Mouse (Mus musculus) CH12.LX (cell line): Measurements from ENCODE around the gene Dffb. TPM values are rescaled to one million over a fixed set of nuclear protein-coding genes. Genes with fewer than 3 reads are reported as not detected.

Experiments
- DNase-seq: peaks from one replicate; pipeline ENCODE4 v3.0.0-alpha.2; 2013; ENCODE audit errors: extremely low read depth
- H3K27ac ChIP-seq: 2 replicates; pipeline ENCODE4 v1.5.1; 2012; ENCODE audit warnings: low read depth, mild to moderate bottlenecking, control low read depth, moderate library complexity; ENCODE audit not compliant: insufficient read depth
- H3K27me3 ChIP-seq: replicated peaks from 2 replicates; pipeline ENCODE3; 2012; ENCODE audit warnings: inconsistent platforms
- H3K36me3 ChIP-seq, 2 experiments: replicated peaks in 1 of 2; 2 replicates each; pipeline versions ENCODE3 to v1.6.1; 2012; ENCODE audit warnings: inconsistent platforms in 1 of 2, low read length in 1 of 2, mild to moderate bottlenecking in 1 of 2, mixed read lengths in 1 of 2, moderate library complexity in 1 of 2; ENCODE audit not compliant: control insufficient read depth in 1 of 2, insufficient read depth in 1 of 2
- H3K4me1 ChIP-seq, 2 experiments: 2 replicates each; pipeline ENCODE4 v1.6.1; 2012; ENCODE audit warnings: inconsistent platforms in 1 of 2, moderate library complexity in 1 of 2; ENCODE audit not compliant: insufficient read depth in 2 of 2, control insufficient read depth in 1 of 2
- H3K4me2 ChIP-seq: 2 replicates; pipeline ENCODE4 v1.6.1; 2012; ENCODE audit warnings: low read depth, mild to moderate bottlenecking, control low read depth; ENCODE audit not compliant: poor library complexity, insufficient read depth, severe bottlenecking
- H3K4me3 ChIP-seq, 3 experiments: fragments of 150-350 bp in 1 of 3; sonication (generic) in 1 of 3; replicated peaks in 1 of 3; 2 replicates each; pipeline versions ENCODE3 to v1.5.1; 2011 to 2012; ENCODE audit warnings: low read depth in 2 of 3, low read length in 2 of 3, mild to moderate bottlenecking in 2 of 3, moderate library complexity in 2 of 3, control low read depth in 1 of 3, improper control_type of control experiment in 1 of 3, inconsistent platforms in 1 of 3, mixed read lengths in 1 of 3; ENCODE audit not compliant: poor library complexity in 1 of 3
- H3K79me2 ChIP-seq: replicated peaks from 2 replicates; pipeline ENCODE4 v1.6.1; 2012; ENCODE audit warnings: mild to moderate bottlenecking, moderate library complexity; ENCODE audit not compliant: control insufficient read depth, poor library complexity, insufficient read depth, severe bottlenecking; ENCODE audit errors: extremely low read depth
- H3K9ac ChIP-seq: 2 replicates; pipeline ENCODE4 v1.6.1; 2012; ENCODE audit warnings: low read depth, mild to moderate bottlenecking, control low read depth, moderate library complexity; ENCODE audit not compliant: insufficient read depth
- H3K9me3 ChIP-seq: replicated peaks from 2 replicates; pipeline ENCODE3; 2012; ENCODE audit warnings: low read length, inconsistent platforms, mixed read lengths
- CHD2 ChIP-seq: IDR thresholded peaks from 2 replicates; pipeline ENCODE4 v1.6.1; 2011; ENCODE audit warnings: low read length, improper control_type of control experiment
- CTCF ChIP-seq, 2 experiments: IDR thresholded peaks in 1 of 2; conservative IDR thresholded peaks in 1 of 2; 2 replicates each; pipeline ENCODE4 v1.5.1; 2011 to 2012; ENCODE audit warnings: low read depth in 2 of 2, low read length in 2 of 2, improper control_type of control experiment in 1 of 2, inconsistent platforms in 1 of 2, mild to moderate bottlenecking in 1 of 2, moderate library complexity in 1 of 2
- E2F4 ChIP-seq: IDR thresholded peaks from 2 replicates; pipeline ENCODE4 v1.6.1; 2011; ENCODE audit warnings: low read depth, low read length, improper control_type of control experiment; ENCODE audit not compliant: insufficient replicate concordance
- EP300 ChIP-seq: IDR thresholded peaks from 2 replicates; pipeline ENCODE4 v1.6.1; 2011; ENCODE audit warnings: low read length, improper control_type of control experiment
- ETS1 ChIP-seq: conservative IDR thresholded peaks from 2 replicates; pipeline ENCODE4 v1.6.1; 2012; ENCODE audit warnings: low read depth, mild to moderate bottlenecking, inconsistent platforms, low read length, improper control_type of control experiment, moderate library complexity
- MYC ChIP-seq: IDR thresholded peaks from 2 replicates; pipeline ENCODE4 v1.6.1; 2011; ENCODE audit warnings: low read depth, mild to moderate bottlenecking, improper control_type of control experiment, low read length
- POLR2A ChIP-seq: IDR thresholded peaks from 2 replicates; pipeline ENCODE4 v1.6.1; 2011; ENCODE audit warnings: low read depth, mild to moderate bottlenecking, improper control_type of control experiment, low read length
- RAD21 ChIP-seq: IDR thresholded peaks from 2 replicates; pipeline ENCODE4 v1.6.1; 2011; ENCODE audit warnings: low read depth, mild to moderate bottlenecking, low read length, improper control_type of control experiment, moderate library complexity
- RCOR1 ChIP-seq: conservative IDR thresholded peaks from 2 replicates; pipeline ENCODE4 v1.6.1; 2012; ENCODE audit warnings: low read depth, mild to moderate bottlenecking, inconsistent platforms, low read length, improper control_type of control experiment
- UBTF ChIP-seq: IDR thresholded peaks from 2 replicates; pipeline ENCODE4 v1.6.1; 2012; ENCODE audit warnings: low read depth, mild to moderate bottlenecking, inconsistent platforms, low read length, improper control_type of control experiment, moderate library complexity
- USF2 ChIP-seq: conservative IDR thresholded peaks from 2 replicates; pipeline ENCODE4 v1.6.1; 2011; ENCODE audit warnings: low read depth, low read length, improper control_type of control experiment
- ZC3H11A ChIP-seq: IDR thresholded peaks from 2 replicates; pipeline ENCODE4 v1.6.1; 2012; ENCODE audit warnings: low read depth, mild to moderate bottlenecking, inconsistent platforms, low read length, improper control_type of control experiment
- ZMIZ1 ChIP-seq: IDR thresholded peaks from 2 replicates; pipeline ENCODE4 v1.6.1; 2012; ENCODE audit warnings: low read depth, mild to moderate bottlenecking, inconsistent platforms, low read length, improper control_type of control experiment
- dilution Hi-C: fragments of 300-500 bp; cut with MboI; formaldehyde crosslinking; loops from 2 replicates; pipeline ENCODE4 v1.14.3; 2020; ENCODE audit warnings: low sequenced_read_pairs; ENCODE audit not compliant: extremely low pct_unique_long_range_greater_than_20kb, extremely low pct_ligation_motif_present
- in situ Hi-C: fragments of 300-500 bp; cut with MboI; formaldehyde crosslinking; loops from 3 replicates; pipeline ENCODE4 v1.14.3; 2019; ENCODE audit warnings: low sequenced_read_pairs, low pct_ligation_motif_present, low pct_unique_long_range_greater_than_20kb, mixed read lengths
- polyA plus RNA-seq: library from polyadenylated mRNA; unstranded; fragments of >175 nt; gene quantifications from 2 replicates; pipeline ENCODE4 v1.2.1, GENCODE M21; 2012; ENCODE audit warnings: low read depth; ENCODE audit not compliant: insufficient read length
- total RNA-seq, 2 experiments: library from RNA; depleted of rRNA; stranded (reverse); fragments of 300-350 nt in 1 of 2; fragments of >200 nt in 1 of 2; gene quantifications; 2 replicates each; pipeline ENCODE4 v1.2.3; 2012 to 2014

Dffb gene
- total and polyA plus RNA-seq, 3 experiments: 10.7 to 21.4 (median 12.6) TPM

- no peak for TF ChIP-seq CTCF (conservative IDR thresholded peaks at IDR 0.05 in 1 of 2, IDR thresholded peaks at IDR 0.05 in 1 of 2; ENCODE audit: low read depth in 2 of 2, low read length in 2 of 2)
Observed at GRCm38 (mm10) chr4:153974431-153975291, at the start of gene Dffb, which contains the start of gene Cep104 (continued).

GRCm38 (mm10) chr4:154023754-154024601, 49.1 kb upstream of the Dffb start:
- Histone ChIP-seq H3K4me2 (no peak overlapping the region), H3K4me1 (peaks cover 6 to 10% of the 10 kb centered on the region in 2 experiments; a peak in 2 of 4 replicates), H3K36me3 (peaks cover 33 to 40% of the 10 kb centered on the region in 2 experiments), H3K9ac (no peak overlapping the region), H3K27me3 (peaks cover 20% of the 10 kb centered on the region), H3K9me3 (no peaks in the 10 kb centered on the region), H3K27ac (no peak overlapping the region), H3K4me3 (no peak overlapping the region), H3K79me2 (no peaks in the 10 kb centered on the region)
- TF ChIP-seq E2F4 (no peak), EP300 (no peak), RCOR1 (no peak), ZC3H11A (no peak), CHD2 (no peak), ZMIZ1 (no peak), UBTF (no peak), POLR2A (no peak), RAD21 (no peak), ETS1 (no peak), MYC (no peak)
- in situ Hi-C loops: no loop called here
- DNase-seq: no peak
- dilution Hi-C loops: no loop called here

DNA sequence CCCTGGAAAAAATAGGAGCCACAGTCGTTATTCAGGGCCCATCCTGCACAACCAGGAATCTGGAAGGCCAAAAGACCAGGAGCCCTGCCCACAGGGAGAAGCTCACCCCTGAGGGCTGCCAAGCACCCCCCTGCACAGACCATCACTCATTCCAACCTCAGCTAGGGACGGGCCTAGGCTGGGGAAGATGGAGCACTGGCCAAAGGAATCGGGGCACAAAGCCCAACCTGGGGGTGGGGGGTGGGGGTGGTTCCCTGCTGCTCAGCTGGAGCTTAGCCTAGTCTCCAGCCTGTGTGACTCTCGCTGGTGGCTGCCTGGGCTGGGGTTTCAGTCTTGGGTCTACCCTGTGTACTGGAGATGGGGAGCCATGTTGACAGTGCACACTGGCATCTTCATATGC, 47.9 kb upstream of the Dffb start:
- no peak for DNase-seq
- H3K9me3 ChIP-seq: no peaks in the 10 kb centered on the region
- H3K79me2 ChIP-seq: no peaks in the 10 kb centered on the region
- H3K9ac ChIP-seq: no peak overlapping the region
- H3K36me3 ChIP-seq: peaks cover 44 to 52% of the 10 kb centered on the region in 2 experiments
- peaks cover 6 to 10% of the 10 kb centered on the region in 2 experiments; a peak in 2 of 4 replicates for H3K4me1 ChIP-seq
- H3K4me3 ChIP-seq: no peak overlapping the region
- TF ChIP-seq CTCF (conservative IDR thresholded peaks at IDR 0.05 in 1 of 2, IDR thresholded peaks at IDR 0.05 in 1 of 2; ENCODE audit: low read depth in 2 of 2, low read length in 2 of 2) (no peak), E2F4 (no peak), USF2 (no peak), ZC3H11A (no peak), EP300 (no peak)
- TF ChIP-seq, all 38 proteins: peak for 0
- dilution Hi-C loops (no loop called here), in situ Hi-C loops (no loop called here)
- no peak overlapping the region for H3K4me2 ChIP-seq
- no peak overlapping the region for H3K27ac ChIP-seq
- peaks cover 20% of the 10 kb centered on the region for H3K27me3 ChIP-seq
